Mouse (Mus musculus): ENCODE results near the gene Slk.
A peak's percentile ranks its signal among the peaks of the same experiment; 100 is the strongest.
"Not testable (repeated sequence)": the region's sequence is repeated elsewhere in the genome, so short reads cannot be mapped to it uniquely, and the experiment has no call there.

Slk gene

GRCm38 (mm10) chr19:47570042-47570441 is 9.4 kb upstream of the Slk start:
- DNase-seq (ENCODE audit: low spot score) = no peak

DNA sequence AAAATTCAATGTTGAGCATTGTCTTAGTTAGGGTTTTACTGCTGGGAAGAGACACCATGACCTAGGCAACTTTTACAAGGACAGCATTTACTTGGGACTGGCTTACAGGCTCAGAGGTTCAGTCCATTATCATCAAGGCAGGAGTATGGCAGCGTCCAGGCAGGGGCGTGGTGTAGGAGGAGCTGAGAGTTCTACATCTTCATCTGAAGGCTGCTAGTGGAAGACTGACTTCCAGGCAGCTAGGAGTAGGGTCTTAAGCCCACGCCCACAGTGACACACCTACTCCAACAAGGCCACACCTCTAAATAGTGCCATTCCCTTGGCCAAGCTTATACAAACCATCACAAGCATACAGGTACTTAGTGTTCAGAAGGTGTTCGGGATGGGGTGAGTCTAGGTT is 7.5 kb upstream of the Slk start:
- not testable (repeated sequence) for DNase-seq (ENCODE audit: low spot score)

- no peak for DNase-seq (ENCODE audit: low spot score)
Measured at GRCm38 (mm10) chr19:47573718-47574117, 5.8 kb upstream of the Slk start.

DNA sequence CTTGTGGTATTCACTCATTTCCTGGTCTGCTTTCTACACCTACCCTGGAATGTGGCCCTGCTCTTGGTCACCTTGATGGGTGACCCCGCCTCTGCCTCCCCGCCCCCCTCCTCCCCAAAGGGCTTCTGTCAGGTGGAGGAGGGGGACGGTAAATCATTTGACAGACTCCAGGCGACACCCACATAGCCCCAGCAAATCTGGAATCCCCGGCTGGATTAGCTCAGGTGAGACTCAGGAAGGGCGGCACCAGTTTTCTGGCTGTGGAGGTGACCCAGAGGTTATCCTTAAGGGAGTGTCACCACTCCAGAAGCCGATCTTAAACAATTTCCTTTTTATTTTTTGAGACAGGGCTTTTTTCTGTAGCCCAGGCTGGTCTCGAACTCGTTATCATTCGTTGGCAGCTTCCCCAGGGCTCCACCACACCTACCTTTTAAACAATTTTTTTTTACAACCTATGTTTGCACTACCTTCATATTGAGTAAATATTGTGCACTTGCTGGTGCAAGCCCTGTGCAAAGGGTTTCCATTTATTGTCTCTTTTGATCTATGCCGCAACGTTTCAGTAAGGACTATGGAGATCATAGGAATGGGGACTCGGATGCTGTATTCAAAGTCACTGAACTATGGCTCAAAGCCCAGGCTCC is 775 bp upstream of the Slk start:
- peak; percentile 44 for DNase-seq (ENCODE audit: low spot score)

- peak; percentile 32 for DNase-seq (ENCODE audit: low spot score)
Measured at GRCm38 (mm10) chr19:47579788-47580631, 532 bp downstream of the Slk start.

DNA sequence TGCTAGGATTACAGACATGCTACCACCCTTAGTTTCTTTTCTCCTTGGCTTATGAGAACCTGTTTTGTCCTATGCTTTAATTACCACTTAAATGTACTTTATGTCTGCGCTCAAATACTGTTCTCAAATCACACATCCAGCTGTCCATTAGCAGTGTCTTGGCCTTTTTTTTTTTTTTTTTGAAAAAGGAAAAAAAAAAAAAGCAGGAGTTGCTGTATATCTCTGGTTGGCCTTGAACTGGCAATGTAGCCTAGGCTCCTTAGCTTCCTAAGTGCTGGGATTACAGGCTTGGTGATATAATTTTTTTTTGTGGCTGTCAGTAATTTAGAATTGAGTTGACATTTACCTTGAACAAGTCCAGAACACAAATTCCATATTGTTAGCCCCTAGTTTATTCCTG is 6.3 kb downstream of the Slk start:
- DNase-seq (ENCODE audit: low spot score) = no peak

GRCm38 (mm10) chr19:47587009-47587408 is 7.5 kb downstream of the Slk start:
- DNase-seq (ENCODE audit: low spot score) = no peak

DNA sequence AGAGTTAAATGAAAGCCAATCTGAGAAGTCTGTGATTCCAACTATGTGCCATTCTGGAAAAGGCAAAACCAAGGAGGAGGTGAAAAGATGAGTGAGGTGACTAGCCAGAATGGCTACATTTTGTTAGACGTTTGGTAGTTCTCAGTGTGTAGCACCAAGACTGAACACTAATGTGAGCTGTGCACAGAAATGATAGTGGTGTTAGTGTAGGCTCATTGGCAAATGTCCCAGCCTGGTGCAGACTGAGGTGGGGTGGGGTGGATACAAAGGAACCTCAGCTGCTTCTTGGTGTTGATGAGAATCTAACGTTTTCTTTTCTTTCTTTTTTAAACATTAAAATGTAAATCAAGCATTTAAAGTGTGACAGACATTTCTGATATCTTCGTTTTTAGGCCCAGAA is 29.0 kb downstream of the Slk start:
- DNase-seq (ENCODE audit: low spot score) = no peak

DNA sequence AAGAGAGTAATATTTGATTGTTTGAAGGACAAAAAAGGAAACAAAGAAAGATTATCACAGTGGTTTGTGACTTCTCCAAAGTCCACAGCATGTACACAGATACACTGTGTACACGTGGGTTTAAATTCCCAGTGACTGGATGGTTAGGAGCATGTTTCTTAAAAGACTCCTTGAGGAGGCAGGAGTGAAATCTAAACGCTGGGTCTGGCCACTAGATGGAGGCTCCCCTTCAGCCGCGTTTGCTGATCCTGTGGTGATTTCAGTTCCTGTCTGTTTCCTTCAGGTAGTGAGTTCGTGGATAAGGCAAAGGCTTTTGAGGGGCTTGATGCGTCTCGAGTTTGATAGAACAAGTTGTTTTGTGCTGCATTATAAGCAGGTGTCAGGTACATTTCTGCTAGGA is 34.0 kb downstream of the Slk start:
- no peak for DNase-seq (ENCODE audit: low spot score)

- DNase-seq (ENCODE audit: low spot score) = no peak
Measured at GRCm38 (mm10) chr19:47621478-47621877, 42.0 kb downstream of the Slk start.

GRCm38 (mm10) chr19:47624940-47625711 is 45.6 kb downstream of the Slk start:
- DNase-seq (ENCODE audit: low spot score) = no peak

DNA sequence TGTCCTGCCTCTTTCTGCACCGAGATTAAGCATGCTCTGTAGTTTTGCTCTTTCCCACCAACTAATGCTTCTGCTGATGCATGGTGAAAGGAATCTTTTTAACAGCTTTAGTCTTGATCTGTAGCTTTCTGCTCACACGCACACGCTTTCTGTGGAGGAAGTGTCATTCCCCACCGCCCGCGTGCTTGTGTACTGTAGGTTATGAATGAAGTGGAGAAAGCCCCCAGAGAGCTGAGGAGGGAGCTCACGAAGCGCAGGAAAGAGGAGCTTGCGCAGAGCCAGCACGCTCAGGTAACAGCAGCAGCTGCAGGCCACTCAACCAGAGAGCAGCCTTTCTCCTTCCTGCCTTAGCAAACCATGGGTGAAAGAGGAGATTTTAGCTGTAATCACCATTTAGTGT is 48.0 kb downstream of the Slk start:
- no peak for DNase-seq (ENCODE audit: low spot score)

DNA sequence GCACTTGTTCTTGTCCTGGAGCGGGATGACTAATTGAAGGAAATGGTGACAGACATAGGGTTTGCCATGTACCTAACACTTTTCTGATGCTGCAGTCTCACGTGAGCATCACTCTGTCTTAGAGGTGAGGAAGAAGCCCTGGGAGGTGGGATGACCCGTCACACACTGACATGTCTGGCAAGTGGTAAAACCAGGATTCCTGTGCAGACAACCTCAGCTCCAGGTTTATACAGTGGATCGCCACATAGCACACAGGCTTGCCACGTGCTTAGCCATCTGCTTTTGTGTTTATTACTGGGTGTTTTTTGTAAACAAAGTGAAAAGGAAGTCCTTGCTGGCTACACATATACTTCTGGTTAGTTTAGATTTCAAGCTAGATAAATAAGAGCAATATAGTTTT is 49.6 kb downstream of the Slk start:
- DNase-seq (ENCODE audit: low spot score) = no peak

GRCm38 (mm10) chr19:47630381-47630780 is 50.9 kb downstream of the Slk start:
- no peak for DNase-seq (ENCODE audit: low spot score)

- no peak for DNase-seq (ENCODE audit: low spot score)
Measured at GRCm38 (mm10) chr19:47631799-47632198, 52.3 kb downstream of the Slk start.

GRCm38 (mm10) chr19:47635380-47635779 is 55.9 kb downstream of the Slk start:
- no peak for DNase-seq (ENCODE audit: low spot score)

GRCm38 (mm10) chr19:47643910-47644309 is 64.4 kb downstream of the Slk start:
- DNase-seq (ENCODE audit: low spot score) = no peak

GRCm38 (mm10) chr19:47645583-47645982 is 66.1 kb downstream of the Slk start:
- no peak for DNase-seq (ENCODE audit: low spot score)

DNA sequence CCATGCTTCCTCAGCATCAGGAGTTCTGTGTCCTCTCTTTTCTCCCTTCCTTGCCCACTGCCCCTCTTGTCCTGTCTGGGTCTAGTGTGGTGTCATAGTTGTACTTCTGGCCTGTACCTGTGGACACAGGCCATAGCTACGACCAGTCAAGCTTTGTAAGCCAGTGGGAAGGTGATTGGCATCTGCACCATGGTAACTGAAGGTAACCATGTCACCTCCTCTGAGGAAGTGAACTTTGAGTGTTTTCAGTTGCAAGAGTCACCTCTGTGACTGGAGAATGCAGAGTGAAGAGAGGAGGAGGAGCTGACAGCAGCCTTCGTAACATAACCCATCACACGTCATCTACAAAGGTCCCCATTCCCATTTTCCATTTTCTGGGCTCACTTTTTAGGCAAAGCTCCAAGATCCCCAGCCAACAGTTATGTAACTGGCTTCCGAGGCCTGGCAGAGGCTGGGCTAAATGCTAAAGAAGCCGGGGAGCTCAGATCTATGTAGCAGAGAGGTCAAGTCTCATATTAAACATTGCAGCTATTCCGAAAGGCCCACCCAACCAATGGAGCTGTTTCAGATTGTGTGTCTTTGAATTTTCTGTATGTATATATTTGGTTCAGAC is 67.1 kb downstream of the Slk start:
- DNase-seq (ENCODE audit: low spot score) = no peak

- DNase-seq (ENCODE audit: low spot score) = no peak
Measured at GRCm38 (mm10) chr19:47649071-47649470, 69.6 kb downstream of the Slk start.

- no peak for DNase-seq (ENCODE audit: low spot score)
Measured at GRCm38 (mm10) chr19:47650366-47651159, 71.1 kb downstream of the Slk start.

DNA sequence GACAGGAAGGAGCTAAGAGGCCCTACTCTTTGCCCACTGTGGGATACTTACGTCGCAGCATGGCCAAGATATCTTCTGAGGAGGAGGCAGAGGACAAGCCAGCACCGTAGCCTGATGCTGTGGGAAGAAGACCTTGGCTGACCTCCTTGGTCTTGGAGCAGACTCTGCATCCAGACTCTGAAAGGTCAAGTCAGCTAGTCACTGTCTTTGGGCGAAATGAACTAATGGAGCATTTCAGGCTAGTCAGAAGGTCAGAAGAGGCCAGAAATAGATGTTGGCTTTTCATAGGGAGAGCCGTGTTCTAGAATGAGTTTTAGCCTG is 71.6 kb downstream of the Slk start:
- no peak for DNase-seq (ENCODE audit: low spot score)

Measured in urinary bladder, postnatal 14 days (tissue).